Mouse (Mus musculus): ENCODE data around the gene Gprc5c. TPM values are rescaled to one million over a fixed set of nuclear protein-coding genes. Genes with fewer than 3 reads are reported as not detected.
A peak's percentile ranks its signal among the peaks of the same experiment; 100 is the strongest.

Gene Gprc5c
- polyA plus RNA-seq, 1 experiment from 2014 or later = 23.9 TPM

DNA sequence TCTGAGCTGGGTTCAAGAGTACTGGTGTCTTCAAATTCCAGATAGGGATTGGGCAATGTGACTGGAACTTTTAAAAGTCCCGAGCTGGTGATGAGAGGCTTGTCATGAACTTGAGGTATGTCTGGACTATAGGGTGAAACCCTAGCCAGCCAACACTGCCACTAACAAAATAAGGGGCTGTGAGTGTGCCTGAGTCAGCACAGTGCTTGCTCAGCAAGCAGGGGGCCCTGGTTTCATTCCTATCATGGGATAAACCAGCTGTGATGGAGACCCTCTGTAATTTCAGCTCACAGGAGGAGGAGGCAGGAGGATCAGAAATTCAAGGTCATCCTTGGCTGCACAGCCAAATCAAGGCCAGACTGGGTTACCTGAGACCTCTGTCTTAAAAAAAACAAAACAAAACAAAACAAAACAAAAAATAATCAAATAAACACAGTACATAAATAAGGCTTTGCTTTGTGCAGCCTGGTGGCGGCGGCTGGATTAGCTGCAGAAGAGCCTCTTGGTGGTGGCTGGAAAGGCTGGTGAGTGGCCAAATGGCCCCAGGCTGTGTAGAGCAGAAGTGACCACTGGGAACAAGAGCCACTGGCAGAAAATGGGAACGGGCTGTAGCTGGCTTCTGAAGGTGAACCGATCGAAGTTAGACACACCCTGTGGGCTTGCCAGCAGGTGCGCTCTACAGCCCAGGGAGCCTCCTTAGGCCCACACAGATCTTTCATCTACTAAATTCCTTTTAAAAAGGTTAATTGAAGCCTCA lies 6.3 kb upstream of the Gprc5c start:
- H3K27ac ChIP-seq = no peak overlapping the region
- peaks cover 15% of the 10 kb centered on the region for H3K4me1 ChIP-seq
- ATAC-seq (ENCODE audit: low FRiP score, low read depth) = no peak
- 73% methylated on average over 7 of the region's 7 CpGs for WGBS
- no peaks in the 10 kb centered on the region for H3K36me3 ChIP-seq
- no peak overlapping the region for H3K4me2 ChIP-seq (replicated peaks)
- peaks cover 11% of the 10 kb centered on the region for H3K27me3 ChIP-seq (replicated peaks)
- no peak overlapping the region for H3K4me3 ChIP-seq
- H3K9ac ChIP-seq = 0 out of 2 replicates have a peak overlapping the region, but pooled peaks have one; percentile 17
- 0 out of 2 replicates have a peak, but pooled peaks cover 5% of the 10 kb centered on the region for H3K9me3 ChIP-seq

DNA sequence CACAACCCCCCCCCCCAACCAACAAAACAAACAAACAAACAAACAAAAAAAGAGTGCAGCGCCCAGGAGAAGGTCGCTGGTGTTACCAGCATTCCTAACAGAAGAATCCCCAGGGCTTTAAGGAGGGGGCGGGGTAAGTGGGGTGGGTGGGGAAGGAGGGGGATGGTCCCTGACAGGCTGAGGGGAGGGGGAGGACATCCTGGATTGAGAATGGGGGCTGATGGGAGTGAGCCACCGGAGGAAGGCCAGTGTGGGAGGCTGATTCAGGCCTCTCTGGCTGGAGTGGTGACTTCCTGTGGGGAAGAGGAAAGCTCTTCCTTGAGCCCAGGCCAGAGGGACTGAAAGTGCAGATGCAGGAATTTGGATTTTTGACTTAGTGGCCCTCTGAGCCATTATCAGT lies 4.6 kb upstream of the Gprc5c start:
- ATAC-seq (ENCODE audit: low FRiP score, low read depth) = no peak

DNA sequence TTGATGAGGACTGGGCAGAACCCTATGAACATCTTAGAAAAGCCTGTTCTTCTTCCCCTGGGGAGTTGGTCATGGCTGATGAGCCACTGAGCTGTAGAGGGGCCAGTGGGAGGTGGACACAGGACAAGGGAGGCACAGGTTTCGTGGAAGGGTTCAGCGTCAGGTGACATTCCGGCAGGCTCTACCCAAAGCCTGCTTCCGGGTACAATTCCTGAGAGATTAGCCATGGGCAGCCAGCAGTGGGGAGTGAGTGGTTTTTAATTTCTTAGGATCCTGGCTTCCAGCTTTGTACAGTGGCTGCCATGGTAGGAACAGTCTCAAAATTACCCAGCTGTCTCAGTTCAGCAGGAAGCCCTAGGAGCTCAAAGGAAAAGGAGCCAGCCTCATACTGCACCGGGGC lies 3.9 kb upstream of the Gprc5c start:
- no peak overlapping the region for H3K27ac ChIP-seq
- 82% methylated on average over 5 of the region's 5 CpGs for WGBS
- peaks cover 35% of the 10 kb centered on the region for H3K27me3 ChIP-seq (replicated peaks)
- H3K4me1 ChIP-seq = peaks cover 37% of the 10 kb centered on the region
- no peak for ATAC-seq (ENCODE audit: low FRiP score, low read depth)
- no peak overlapping the region for H3K9ac ChIP-seq
- no peak overlapping the region for H3K4me2 ChIP-seq (replicated peaks)
- H3K36me3 ChIP-seq = no peaks in the 10 kb centered on the region
- 0 out of 2 replicates have a peak, but pooled peaks cover 4% of the 10 kb centered on the region for H3K9me3 ChIP-seq
- H3K4me3 ChIP-seq = no peak overlapping the region

More for the DNA sequence above, 4.6 kb upstream of the Gprc5c start:
- H3K9ac ChIP-seq = no peak overlapping the region
- H3K27ac ChIP-seq = no peak overlapping the region
- H3K9me3 ChIP-seq = 0 out of 2 replicates have a peak, but pooled peaks cover 5% of the 10 kb centered on the region
- H3K4me1 ChIP-seq = peaks cover 30% of the 10 kb centered on the region
- 75% methylated on average over 4 of the region's 4 CpGs for WGBS
- H3K4me2 ChIP-seq (replicated peaks) = no peak overlapping the region
- H3K4me3 ChIP-seq = no peak overlapping the region
- peaks cover 28% of the 10 kb centered on the region for H3K27me3 ChIP-seq (replicated peaks)
- H3K36me3 ChIP-seq = no peaks in the 10 kb centered on the region

DNA sequence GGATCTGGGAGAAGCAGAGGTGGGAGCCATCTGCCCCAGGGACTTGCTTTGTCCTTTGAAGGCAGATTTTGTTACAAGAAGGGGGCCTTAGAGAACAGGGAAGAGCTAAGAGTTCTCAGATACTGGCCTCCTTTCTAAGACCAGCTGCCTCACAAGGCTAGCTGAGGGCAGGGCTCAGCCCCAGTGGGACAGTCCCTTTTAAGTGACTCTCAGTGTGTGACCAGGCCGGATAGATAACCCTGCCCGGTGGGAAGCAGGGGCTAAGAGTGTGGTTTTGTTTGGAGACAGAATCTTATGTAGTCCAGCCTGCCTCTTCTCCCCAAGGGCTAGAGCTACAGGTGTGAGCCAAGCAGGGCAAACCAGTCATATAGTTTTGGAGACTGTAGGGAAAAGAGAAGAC lies 1.4 kb upstream of the Gprc5c start:
- Histone ChIP-seq H3K9me3 (no peaks in the 10 kb centered on the region), H3K27me3 (replicated peaks) (peaks cover 56% of the 10 kb centered on the region), H3K36me3 (no peaks in the 10 kb centered on the region), H3K4me2 (replicated peaks) (no peak overlapping the region), H3K27ac (no peak overlapping the region), H3K9ac (no peak overlapping the region), H3K4me3 (no peak overlapping the region), H3K4me1 (peaks cover 29% of the 10 kb centered on the region)
- WGBS = 5% methylated on average over 2 of the region's 2 CpGs
- no peak for ATAC-seq (ENCODE audit: low FRiP score, low read depth)

DNA sequence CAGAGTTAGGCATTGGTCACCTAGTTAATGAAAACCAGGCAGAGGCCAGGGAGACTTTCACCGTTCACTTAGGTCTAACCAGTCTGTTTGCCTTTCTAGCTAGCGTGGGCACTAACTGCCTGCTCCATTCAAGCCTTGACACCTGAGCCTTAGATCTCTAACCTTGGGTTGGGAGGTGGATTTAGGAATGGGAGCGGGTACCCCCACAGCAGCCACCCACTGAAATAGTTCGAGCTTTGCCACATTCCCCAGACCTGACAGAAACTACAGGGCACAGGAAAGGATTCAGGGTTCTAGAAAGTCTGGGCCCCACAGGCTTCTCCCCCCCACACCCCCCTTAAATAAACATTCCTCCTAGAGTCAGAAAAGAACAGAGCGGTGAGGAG lies 893 bp upstream of the Gprc5c start:
- ATAC-seq (ENCODE audit: low FRiP score, low read depth) = no peak
- Histone ChIP-seq H3K27me3 (replicated peaks) (peaks cover 56% of the 10 kb centered on the region), H3K9me3 (no peaks in the 10 kb centered on the region), H3K36me3 (no peaks in the 10 kb centered on the region), H3K27ac (no peak overlapping the region), H3K4me1 (peaks cover 27% of the 10 kb centered on the region), H3K4me2 (replicated peaks) (peak overlapping the region; percentile 79; the same call in 1 of the 2 replicates), H3K4me3 (no peak overlapping the region), H3K9ac (no peak overlapping the region)
- 16% methylated on average over 5 of the region's 5 CpGs for WGBS

DNA sequence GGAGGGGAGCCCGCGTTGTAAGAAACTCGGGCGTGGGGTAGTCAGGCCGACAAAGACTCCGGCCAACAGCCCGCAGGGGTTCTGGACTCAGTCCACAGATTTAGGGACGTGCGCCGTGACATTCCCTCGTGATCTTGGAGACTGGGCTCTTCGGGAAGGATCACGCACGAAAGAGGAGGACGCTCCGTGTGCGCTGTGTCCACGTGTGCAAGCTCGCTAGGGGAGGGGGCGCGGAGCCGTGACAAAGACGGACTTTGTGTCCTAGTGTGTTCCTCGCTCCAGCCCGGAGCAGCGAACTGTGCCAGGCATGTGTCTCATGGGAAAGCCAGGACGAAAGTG lies 286 bp downstream of the Gprc5c start:
- Histone ChIP-seq H3K4me2 (replicated peaks) (peak overlapping the region; percentile 79), H3K9ac (peak overlapping the region; percentile 61), H3K4me1 (peaks cover 27% of the 10 kb centered on the region), H3K36me3 (no peaks in the 10 kb centered on the region), H3K27me3 (replicated peaks) (peaks cover 56% of the 10 kb centered on the region), H3K4me3 (peak overlapping the region; percentile 49), H3K27ac (no peak overlapping the region), H3K9me3 (no peaks in the 10 kb centered on the region)
- under 1% methylated on average over 27 of the region's 27 CpGs for WGBS
- ATAC-seq (ENCODE audit: low FRiP score, low read depth) = peak; percentile 30; the same call in 1 of the 2 replicates

DNA sequence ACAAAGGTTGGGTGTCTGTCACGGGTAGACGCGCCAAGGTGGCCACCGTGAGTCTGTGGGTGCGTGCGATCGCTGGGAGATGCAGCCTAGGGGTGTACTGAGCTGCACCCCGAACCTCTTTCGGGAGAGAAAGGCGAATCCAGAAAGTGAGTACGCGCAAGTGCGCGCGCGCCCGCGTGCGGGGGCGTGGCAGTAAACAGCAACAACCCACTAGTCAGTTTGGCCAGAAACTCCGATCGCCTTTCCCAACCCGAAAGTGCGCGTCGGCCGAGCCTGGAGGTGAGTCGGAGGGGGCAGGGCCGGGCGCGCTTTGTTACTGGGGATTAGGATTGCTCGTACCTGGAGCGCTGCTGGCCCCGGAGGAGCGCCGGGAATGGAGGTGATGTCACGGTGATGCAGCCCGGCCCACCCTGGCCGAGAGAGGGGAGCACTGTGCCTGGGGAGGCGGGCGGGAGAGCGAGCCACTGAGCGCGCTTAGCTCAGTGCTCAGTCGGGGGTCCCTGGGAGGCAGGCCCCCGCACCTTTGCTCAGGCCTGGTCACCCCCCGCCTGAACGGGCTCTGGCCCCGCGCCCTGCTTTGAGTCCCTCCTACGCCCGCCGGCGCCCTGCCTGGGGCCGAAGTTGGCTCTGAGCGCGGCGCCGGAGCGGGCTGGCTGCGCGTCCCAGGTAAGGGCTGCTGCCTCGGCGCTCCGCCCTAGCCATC lies 807 bp downstream of the Gprc5c start:
- no peak overlapping the region for H3K27ac ChIP-seq
- H3K27me3 ChIP-seq (replicated peaks) = peaks cover 56% of the 10 kb centered on the region

DNA sequence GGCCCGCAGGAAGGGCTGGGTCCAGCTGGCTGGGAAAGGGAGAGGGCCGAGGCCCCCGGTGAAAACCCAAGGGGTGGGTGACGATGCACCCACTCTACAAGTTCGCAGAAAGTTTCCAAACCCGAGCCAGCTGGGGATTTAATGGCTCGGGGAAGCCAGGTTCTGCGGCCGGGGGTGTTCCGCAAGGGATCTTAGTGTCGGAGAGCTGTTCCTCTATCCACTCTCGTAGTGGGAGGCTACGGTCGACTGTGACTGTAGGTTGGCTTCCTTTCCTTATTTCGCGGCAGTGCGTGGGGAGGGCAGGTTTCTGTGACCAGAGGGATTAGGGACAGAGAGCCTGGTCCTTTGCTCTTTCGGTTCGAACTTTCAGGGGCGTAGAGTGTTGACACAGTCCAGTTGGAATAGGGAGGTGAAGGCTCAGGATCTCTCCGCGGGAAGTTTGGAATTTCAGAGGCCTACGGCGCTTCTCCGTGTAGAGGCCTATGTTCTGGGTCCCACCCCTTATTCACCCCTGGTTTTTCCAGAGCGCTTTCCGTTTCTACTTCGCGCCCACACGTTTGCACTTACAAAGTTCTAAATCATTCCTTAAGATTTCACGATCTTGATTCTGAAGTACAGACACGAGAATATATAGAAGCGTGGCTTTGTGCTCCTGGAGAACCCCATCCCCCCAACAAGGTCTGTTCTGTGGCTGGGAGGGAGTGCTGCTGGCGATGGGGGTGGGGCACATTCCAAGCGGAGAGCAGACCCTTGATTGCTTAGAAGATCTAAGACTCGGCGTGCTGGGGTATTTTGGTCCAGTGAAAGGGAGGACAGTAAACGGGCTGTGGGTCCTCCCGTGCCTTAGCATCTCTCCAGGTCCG lies 1.6 kb downstream of the Gprc5c start:
- 1% methylated on average over 40 of the region's 40 CpGs for WGBS
- H3K4me1 ChIP-seq = peaks cover 27% of the 10 kb centered on the region
- H3K9ac ChIP-seq = peak overlapping the region; percentile 61
- no peaks in the 10 kb centered on the region for H3K36me3 ChIP-seq
- H3K27ac ChIP-seq = no peak overlapping the region
- peaks cover 56% of the 10 kb centered on the region for H3K27me3 ChIP-seq (replicated peaks)
- H3K9me3 ChIP-seq = no peaks in the 10 kb centered on the region
- H3K4me2 ChIP-seq (replicated peaks) = peak overlapping the region; percentile 79
- no peak for ATAC-seq (ENCODE audit: low FRiP score, low read depth)
- H3K4me3 ChIP-seq = peak overlapping the region; percentile 49

More for the DNA sequence above, 807 bp downstream of the Gprc5c start:
- WGBS = under 1% methylated on average over 65 of the region's 65 CpGs
- Histone ChIP-seq H3K9me3 (no peaks in the 10 kb centered on the region), H3K4me1 (peaks cover 27% of the 10 kb centered on the region), H3K4me2 (replicated peaks) (peak overlapping the region; percentile 79), H3K36me3 (no peaks in the 10 kb centered on the region), H3K9ac (peak overlapping the region; percentile 61), H3K4me3 (peak overlapping the region; percentile 49)
- ATAC-seq (ENCODE audit: low FRiP score, low read depth) = peak; percentile 26; the same call in 1 of the 2 replicates

DNA sequence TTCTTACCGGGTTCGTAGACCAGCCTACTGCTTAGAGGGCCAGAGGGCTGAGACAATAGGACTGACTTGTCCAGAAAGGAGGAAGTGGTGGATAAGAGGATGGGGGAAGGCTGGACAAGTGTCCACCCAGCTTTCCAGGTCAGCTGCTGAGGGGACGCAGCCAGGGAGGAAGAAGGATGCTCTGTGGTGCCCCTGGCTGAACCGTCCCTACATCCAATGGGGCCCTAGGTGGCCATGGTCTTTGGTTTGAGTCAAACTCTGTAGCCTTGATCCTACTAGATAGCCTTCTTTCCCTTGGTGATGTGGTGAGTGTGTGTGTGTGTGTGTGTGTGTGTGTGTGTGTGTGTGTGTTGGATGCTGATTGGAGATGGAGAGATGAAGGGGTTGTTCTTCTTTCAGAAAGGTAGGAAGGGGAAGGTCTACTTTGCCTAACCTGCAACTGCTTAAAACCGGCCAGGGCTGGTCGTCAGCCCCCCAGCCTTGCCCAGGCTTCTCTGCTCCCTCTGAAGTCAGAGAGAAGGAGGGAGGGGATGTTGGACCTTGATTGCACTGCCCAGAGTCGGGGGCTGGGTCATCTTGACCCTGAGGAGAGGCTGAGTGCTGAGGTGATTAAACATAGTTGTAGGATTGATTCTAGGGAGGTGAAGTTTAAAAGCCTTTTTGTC lies 2.4 kb downstream of the Gprc5c start:
- Histone ChIP-seq H3K9me3 (no peaks in the 10 kb centered on the region), H3K36me3 (no peaks in the 10 kb centered on the region), H3K4me1 (peaks cover 27% of the 10 kb centered on the region), H3K4me2 (replicated peaks) (peak overlapping the region; percentile 79), H3K4me3 (peak overlapping the region; percentile 49; the same call in 1 of the 2 replicates), H3K27me3 (replicated peaks) (peaks cover 56% of the 10 kb centered on the region), H3K9ac (no peak overlapping the region; the same call in 1 of the 2 replicates), H3K27ac (no peak overlapping the region)
- WGBS = 14% methylated on average over 7 of the region's 7 CpGs
- no peak for ATAC-seq (ENCODE audit: low FRiP score, low read depth)

DNA sequence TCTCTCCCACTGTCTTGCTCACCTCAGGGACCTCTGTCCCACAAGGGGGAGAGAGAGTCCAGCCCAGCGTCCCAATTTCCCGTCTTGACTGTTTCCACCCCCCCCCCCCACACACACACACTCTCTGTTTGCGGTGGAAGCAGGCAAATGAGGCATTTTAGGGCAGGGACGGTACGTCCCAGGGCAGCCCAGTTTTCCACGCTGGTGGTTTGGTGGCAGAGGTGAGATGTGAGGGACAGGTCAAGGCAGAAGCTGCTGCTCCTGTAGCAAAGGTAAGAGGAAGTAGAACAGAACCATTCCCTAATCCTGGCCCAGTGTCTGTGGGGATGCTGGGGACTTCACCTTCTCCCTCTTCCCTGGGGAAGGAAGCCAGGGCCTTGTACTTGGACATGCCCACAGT lies 3.6 kb downstream of the Gprc5c start:
- no peak overlapping the region for H3K4me3 ChIP-seq
- no peak overlapping the region for H3K9ac ChIP-seq
- 71% methylated on average over 6 of the region's 6 CpGs for WGBS
- no peak overlapping the region for H3K27ac ChIP-seq
- peaks cover 24% of the 10 kb centered on the region for H3K4me1 ChIP-seq
- no peaks in the 10 kb centered on the region for H3K9me3 ChIP-seq
- H3K36me3 ChIP-seq = no peaks in the 10 kb centered on the region
- ATAC-seq (ENCODE audit: low FRiP score, low read depth) = no peak
- H3K4me2 ChIP-seq (replicated peaks) = no peak overlapping the region
- H3K27me3 ChIP-seq (replicated peaks) = peaks cover 45% of the 10 kb centered on the region

DNA sequence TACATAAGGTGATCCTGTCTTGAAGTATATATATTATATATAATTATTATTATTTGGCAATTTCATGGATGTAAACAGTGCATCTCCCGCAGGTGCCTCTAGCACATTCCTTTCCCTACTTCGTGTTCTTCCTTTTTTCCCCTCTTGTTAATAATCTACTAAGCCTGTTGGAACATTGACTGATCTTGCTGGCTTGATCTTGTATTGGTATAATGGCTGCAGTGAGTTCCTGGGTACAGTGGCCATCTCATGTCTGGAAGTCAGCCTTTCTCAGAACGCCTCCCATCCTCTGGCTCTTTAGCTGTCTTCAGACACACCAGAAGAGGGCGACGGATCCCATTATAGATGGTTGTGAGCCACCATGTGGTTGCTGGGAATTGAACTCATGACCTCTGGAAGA lies 5.2 kb downstream of the Gprc5c start:
- no peak overlapping the region for H3K9ac ChIP-seq
- 89% methylated on average over 5 of the region's 5 CpGs for WGBS

More for the DNA sequence above, 5.2 kb downstream of the Gprc5c start:
- Histone ChIP-seq H3K9me3 (no peaks in the 10 kb centered on the region), H3K4me3 (no peak overlapping the region), H3K4me1 (peaks cover 10% of the 10 kb centered on the region), H3K4me2 (replicated peaks) (no peak overlapping the region), H3K27ac (no peak overlapping the region), H3K27me3 (replicated peaks) (peaks cover 30% of the 10 kb centered on the region), H3K36me3 (no peaks in the 10 kb centered on the region)
- ATAC-seq (ENCODE audit: low FRiP score, low read depth) = no peak
